Mouse (Mus musculus): Measurements from ENCODE around the gene F2rl1.
A peak's percentile ranks its signal among the peaks of the same experiment; 100 is the strongest.
"Not testable (repeated sequence)": the region's sequence is repeated elsewhere in the genome, so short reads cannot be mapped to it uniquely, and the experiment has no call there.

F2rl1 gene

DNA sequence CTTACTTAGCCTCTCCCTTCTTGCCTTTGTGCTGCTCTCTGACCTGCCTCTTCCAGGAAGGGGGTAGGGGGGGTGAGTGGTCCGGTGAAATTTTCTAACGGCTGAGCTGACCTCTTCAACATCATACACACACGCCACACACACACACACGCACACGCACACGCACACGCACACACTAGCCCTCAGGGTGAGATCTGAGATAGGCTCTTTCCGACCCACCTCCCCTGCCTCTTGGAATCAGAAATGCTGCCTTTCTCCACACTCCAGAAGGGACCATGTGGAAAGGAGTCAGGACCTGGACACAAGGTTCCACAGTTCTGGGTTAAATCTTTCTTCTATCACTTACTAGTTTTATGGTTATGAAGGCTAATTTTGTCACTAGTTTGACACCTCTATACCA is 8.6 kb upstream of the F2rl1 start:
- no peak for DNase-seq (ENCODE audit: low spot score)

- not testable (repeated sequence) for DNase-seq (ENCODE audit: low spot score)
Observed at GRCm38 (mm10) chr13:95533121-95533520, 8.1 kb upstream of the F2rl1 start.

GRCm38 (mm10) chr13:95531273-95532045 is 6.4 kb upstream of the F2rl1 start:
- no peak for DNase-seq (ENCODE audit: low spot score)

DNA sequence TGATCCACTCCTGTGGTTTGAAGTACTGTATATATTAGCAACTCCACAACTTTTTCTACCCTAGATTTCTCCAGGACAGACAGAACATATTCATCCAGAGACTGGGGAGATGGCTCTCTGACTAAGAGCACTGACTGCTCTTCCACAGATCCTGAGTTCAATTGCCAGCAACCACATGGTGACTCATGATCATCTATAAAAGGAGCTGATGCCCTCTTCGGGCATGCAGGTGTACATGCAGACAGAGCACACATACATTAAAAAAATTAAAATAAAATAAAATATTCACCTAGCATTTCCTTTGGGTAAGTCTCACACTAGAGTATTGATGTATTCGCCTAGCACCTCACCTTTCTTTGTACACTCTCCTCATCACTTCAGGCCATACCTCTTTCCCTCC is 4.2 kb upstream of the F2rl1 start:
- DNase-seq (ENCODE audit: low spot score) = no peak

GRCm38 (mm10) chr13:95524424-95524673 is 678 bp downstream of the F2rl1 start:
- DNase-seq (ENCODE audit: low spot score) = no peak

- peak; percentile 62 for DNase-seq (ENCODE audit: low spot score)
Observed at GRCm38 (mm10) chr13:95523659-95524423, 1.2 kb downstream of the F2rl1 start.

DNA sequence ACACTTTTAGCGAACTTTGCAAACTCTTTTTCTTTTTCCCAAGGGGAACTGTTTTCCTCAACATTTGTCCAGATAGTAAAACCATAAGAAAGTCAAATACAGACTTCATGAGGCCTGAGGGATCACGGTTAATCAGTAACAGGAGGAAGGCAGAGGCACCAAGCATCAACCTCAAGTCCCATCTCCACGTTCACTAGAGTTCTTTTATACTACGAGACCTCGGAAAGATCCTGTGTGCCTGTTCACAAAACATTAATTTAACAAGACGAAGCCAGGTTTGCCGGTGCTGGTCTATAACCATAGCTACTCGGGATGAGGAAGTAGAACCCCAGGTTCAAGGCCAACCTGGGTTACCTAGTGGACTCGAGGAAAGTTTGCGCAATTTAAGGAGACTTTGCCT is 2.9 kb downstream of the F2rl1 start:
- no peak for DNase-seq (ENCODE audit: low spot score)

DNA sequence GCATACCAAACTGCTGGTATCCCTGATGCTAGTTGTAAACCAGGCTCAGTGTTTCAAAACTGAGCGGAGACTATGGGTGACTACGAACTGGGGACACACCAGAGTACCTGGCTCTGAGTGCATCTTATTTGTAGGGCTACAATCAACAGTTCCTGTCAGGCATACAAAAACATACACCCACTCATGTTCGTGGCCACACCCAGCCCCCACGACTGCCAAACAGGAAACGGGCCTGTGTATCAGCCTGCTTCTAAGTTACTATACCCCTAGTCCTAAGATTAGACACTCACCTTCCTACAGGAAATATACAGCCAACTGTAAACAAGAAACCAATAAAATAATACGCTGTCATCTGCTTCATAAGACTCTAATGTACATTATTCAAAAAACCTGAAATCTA is 4.0 kb downstream of the F2rl1 start:
- DNase-seq (ENCODE audit: low spot score) = no peak

- DNase-seq (ENCODE audit: low spot score) = no peak
Observed at GRCm38 (mm10) chr13:95514756-95515155, 10.3 kb downstream of the F2rl1 start.

- no peak for DNase-seq (ENCODE audit: low spot score)
Observed at GRCm38 (mm10) chr13:95510054-95510453, 15.0 kb downstream of the F2rl1 start.

GRCm38 (mm10) chr13:95503279-95503917 is 21.6 kb downstream of the F2rl1 start:
- no peak for DNase-seq (ENCODE audit: low spot score)

DNA sequence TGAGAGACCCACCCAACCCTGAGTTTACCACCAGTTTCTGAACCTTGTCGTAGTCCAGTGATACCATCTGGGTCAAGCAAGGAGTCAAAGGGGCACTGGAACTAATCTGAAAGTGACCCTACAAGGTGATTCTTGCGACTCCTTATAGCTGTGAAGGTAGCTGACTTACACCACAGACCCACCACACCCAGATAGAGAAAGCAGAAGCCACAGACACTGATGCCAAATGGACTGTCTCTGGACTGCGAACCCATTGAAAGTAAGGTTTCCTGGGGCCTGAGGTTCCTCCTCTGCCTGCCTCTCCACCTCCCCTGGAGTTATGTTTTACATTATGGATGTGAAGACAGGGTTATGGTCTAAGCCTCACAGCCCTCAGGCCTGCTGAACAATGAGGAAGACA is 28.4 kb downstream of the F2rl1 start:
- DNase-seq (ENCODE audit: low spot score) = no peak

DNA sequence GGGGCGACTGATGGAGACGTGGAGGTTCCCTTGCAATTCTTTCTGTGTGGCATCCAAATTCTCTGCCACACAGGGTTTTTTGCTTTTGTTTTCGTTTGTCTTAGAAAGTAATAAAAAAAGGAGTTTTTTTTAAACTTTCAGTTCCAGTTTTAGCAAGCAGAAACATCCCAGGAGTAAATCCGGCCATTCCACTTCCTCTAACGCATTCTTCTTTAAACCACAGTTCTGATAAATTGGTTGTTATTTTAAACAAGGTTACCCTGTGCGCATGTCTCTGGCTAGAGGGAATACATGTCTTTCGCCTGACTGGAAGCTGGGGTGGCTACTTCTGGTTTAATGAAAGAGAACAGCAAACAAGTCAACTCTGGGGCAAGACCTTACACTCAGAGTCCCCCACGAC is 30.2 kb downstream of the F2rl1 start:
- DNase-seq (ENCODE audit: low spot score) = no peak

GRCm38 (mm10) chr13:95493296-95493695 is 31.7 kb downstream of the F2rl1 start:
- no peak for DNase-seq (ENCODE audit: low spot score)

DNA sequence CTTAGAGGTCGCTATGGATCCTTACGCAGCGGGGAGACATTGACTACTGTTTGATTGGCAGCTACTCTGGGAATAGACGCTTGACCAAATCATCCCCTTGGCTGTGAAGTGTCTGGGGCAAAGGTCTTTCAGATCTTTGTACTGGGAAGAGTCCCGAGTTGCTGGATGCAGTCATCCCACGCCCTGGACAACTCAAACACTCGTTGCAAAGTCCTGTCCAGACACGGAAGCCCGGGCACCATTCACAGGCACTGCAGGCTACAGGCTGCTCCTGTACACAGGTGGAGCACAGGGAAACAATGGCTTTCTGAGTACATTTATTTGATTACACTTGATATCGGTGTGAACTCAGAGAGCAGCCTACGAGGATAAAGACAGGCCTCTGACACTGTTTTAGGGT is 33.7 kb downstream of the F2rl1 start:
- DNase-seq (ENCODE audit: low spot score) = no peak

GRCm38 (mm10) chr13:95484664-95485063 is 40.4 kb downstream of the F2rl1 start:
- no peak for DNase-seq (ENCODE audit: low spot score)

DNA sequence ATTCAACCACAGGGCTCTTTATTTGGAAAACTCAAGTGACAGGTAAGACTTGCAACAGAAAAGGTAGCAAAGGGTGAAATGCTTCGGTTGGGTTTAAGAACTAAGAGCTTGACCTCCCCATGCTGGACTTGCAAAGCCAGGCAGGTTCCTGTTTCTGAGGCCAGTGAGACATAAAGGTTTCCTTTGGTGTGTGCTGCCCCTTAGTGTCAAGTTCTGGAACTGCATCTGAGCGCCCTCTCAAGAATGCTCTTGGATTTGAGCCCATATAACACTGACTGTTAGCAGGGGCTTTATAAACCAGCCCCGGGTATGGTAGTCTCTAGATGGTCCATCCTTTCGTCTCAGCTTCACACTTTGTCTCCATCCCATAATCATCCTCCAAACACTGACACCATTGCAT is 43.6 kb downstream of the F2rl1 start:
- DNase-seq (ENCODE audit: low spot score) = peak; percentile 91

DNA sequence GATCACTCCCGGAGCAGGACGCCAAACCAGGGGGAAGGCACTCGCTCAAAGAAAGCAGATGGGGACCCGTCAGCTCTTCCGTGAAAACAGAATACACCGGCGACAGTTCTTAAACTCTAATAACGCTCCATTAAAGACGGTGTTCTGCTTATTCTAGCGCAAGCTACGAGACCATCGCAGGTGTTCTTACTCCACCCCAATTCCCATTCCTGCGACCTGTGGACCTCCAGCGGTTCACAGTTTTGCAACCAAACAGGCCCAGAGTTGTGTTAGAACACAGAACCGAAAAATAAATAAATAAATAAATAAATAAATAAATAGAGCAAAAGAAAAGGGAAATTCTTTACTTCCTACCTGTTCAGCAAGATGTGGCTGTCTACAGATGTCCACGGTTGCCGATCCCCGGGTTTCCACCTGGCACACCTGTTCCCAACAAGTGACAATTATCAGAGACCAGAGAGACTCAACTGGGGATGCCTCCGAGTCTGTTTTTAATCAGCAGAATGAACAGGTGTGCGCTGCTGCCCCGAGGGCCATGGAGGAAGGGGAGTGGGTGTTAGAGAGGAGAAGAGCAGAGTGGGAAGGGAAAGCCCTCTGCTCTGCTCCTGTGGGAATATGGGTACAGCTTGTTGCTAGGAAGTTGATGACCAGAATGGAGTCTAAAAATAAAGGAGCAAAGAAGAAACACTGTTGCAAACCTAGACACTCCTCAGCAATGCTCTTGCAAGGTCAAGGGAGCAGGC is 46.2 kb downstream of the F2rl1 start, which contains the start of gene S100z:
Gene S100z (minus strand): TSS at position 51 of the 743 bp plus-strand sequence.
- DNase-seq (ENCODE audit: low spot score) = no peak

GRCm38 (mm10) chr13:95477173-95477572 is 47.9 kb downstream of the F2rl1 start:
- DNase-seq (ENCODE audit: low spot score) = no peak

GRCm38 (mm10) chr13:95475124-95475523 is 49.9 kb downstream of the F2rl1 start:
- no peak for DNase-seq (ENCODE audit: low spot score)

- DNase-seq (ENCODE audit: low spot score) = no peak
Observed at GRCm38 (mm10) chr13:95474294-95474693, 50.7 kb downstream of the F2rl1 start.

GRCm38 (mm10) chr13:95470970-95471369 is 54.1 kb downstream of the F2rl1 start:
- peak; percentile 53 for DNase-seq (ENCODE audit: low spot score)

Measured in testis, postnatal 10 days (tissue).